ENCODE assay signal across 11 mouse cellular contexts in genomic region chr9:57268575-57268974, GRCm38 (mm10). TPM values are rescaled to one million over a fixed set of nuclear protein-coding genes. Genes with fewer than 3 reads are reported as not detected.
DNase-seq lines count a peak whose midpoint lies in the region; ATAC-seq and TF ChIP-seq lines count a peak whose summit lies in the region.
"Had no signal": no experiment of that assay in that cellular context is flagged by ENCODE, and none has a peak within 500 bp of the region (broad histone marks: within the 10 kb centered on the region; RNA-seq: fewer than 3 reads in every experiment).

No protein-coding gene starts in this region.

- no peaks in the 10 kb centered on the region for H3K36me3 ChIP-seq in kidney, embryonic 16.5 days (ENCODE audit: insufficient read depth, low read length)
- no peaks in the 10 kb centered on the region for H3K36me3 ChIP-seq in CH12.LX (replicated peaks in 1 of 2; ENCODE audit: control insufficient read depth in 1 of 2, insufficient read depth in 1 of 2, low read length in 1 of 2)
- H3K36me3 ChIP-seq: limb, embryonic 10.5 days had no signal

- peak; percentile 45 for DNase-seq in kidney, postnatal 10 days
- no peak for DNase-seq in CH12.LX (ENCODE audit: extremely low read depth)
- DNase-seq in brain, embryonic 14.5 days (ENCODE audit: low read depth), result peak; percentile 74
- DNase-seq in urinary bladder, postnatal 36 days (ENCODE audit: low spot score in 2 of 2), result no peak
- DNase-seq in cerebellum, adult 11-12 months, result no peak
- DNase-seq: kidney, postnatal 14 days; right cerebral cortex, postnatal 25 days had no signal

- TF ChIP-seq POLR2A in CH12.LX (IDR thresholded peaks at IDR 0.05; ENCODE audit: low read depth, low read length), result no peak
- TF ChIP-seq POLR2A in brain, embryonic 14.5 days (IDR thresholded peaks at IDR 0.05; ENCODE audit: borderline replicate concordance, extremely low read depth, insufficient read depth, insufficient read length, poor library complexity, severe bottlenecking), result no peak

- TF ChIP-seq RAD21 in CH12.LX (IDR thresholded peaks at IDR 0.05; ENCODE audit: low read depth, low read length), result peak; percentile 6

- no peak for TF ChIP-seq EP300 in CH12.LX (IDR thresholded peaks at IDR 0.05; ENCODE audit: low read length)

- no peaks in the 10 kb centered on the region for H3K79me2 ChIP-seq in CH12.LX (replicated peaks; ENCODE audit: control insufficient read depth, extremely low read depth, insufficient read depth, poor library complexity, severe bottlenecking)

- H3K4me1 ChIP-seq in kidney, embryonic 16.5 days (ENCODE audit: insufficient read depth, low read length), result peaks cover 29% of the 10 kb centered on the region
- peaks cover 42 to 88% of the 10 kb centered on the region in 2 experiments for H3K4me1 ChIP-seq in CH12.LX (ENCODE audit: control insufficient read depth in 1 of 2, insufficient read depth in 2 of 2)

- in situ Hi-C loops in CH12.LX (cut with MboI; ENCODE audit: low pct_ligation_motif_present, low pct_unique_long_range_greater_than_20kb, low sequenced_read_pairs), result no loop called here

- H3K9ac ChIP-seq in kidney, embryonic 16.5 days (replicated peaks; ENCODE audit: low read length), result no peak overlapping the region
- H3K9ac ChIP-seq in CH12.LX (ENCODE audit: insufficient read depth, low read depth), result no peak overlapping the region

- 29% methylated on average over 3 of the region's 3 CpGs for WGBS in kidney, embryonic 16.5 days

- no peaks in the 10 kb centered on the region for H3K27me3 ChIP-seq in kidney, embryonic 16.5 days (ENCODE audit: insufficient read depth, low read length)
- no peaks in the 10 kb centered on the region for H3K27me3 ChIP-seq in CH12.LX (replicated peaks)

- H3K4me2 ChIP-seq in kidney, embryonic 16.5 days (replicated peaks; ENCODE audit: low read depth, low read length), result no peak overlapping the region
- H3K4me2 ChIP-seq in CH12.LX (ENCODE audit: insufficient read depth, low read depth, poor library complexity, severe bottlenecking), result no peak overlapping the region

- ATAC-seq in kidney, embryonic 16.5 days (ENCODE audit: low FRiP score, low TSS enrichment), result no peak
- 0 out of 2 replicates have a peak, but pooled peaks have one; percentile 36 for ATAC-seq in megakaryocyte-erythroid progenitor cell, adult 5-6 weeks (replicated peaks; ENCODE audit: low FRiP score, low TSS enrichment, poor library complexity, severe bottlenecking)

- no peaks in the 10 kb centered on the region for H3K9me3 ChIP-seq in kidney, embryonic 16.5 days (ENCODE audit: low read length)
- no peaks in the 10 kb centered on the region for H3K9me3 ChIP-seq in CH12.LX (replicated peaks; ENCODE audit: low read length)
- H3K9me3 ChIP-seq: limb, embryonic 10.5 days had no signal

- peak in 1 of 2 experiments; percentile 44; a peak in 2 of 4 replicates for TF ChIP-seq CTCF in CH12.LX (conservative IDR thresholded peaks at IDR 0.05 in 1 of 2, IDR thresholded peaks at IDR 0.05 in 1 of 2; ENCODE audit: low read depth in 2 of 2, low read length in 2 of 2)
- TF ChIP-seq CTCF in brain, embryonic 14.5 days (IDR thresholded peaks at IDR 0.05; ENCODE audit: borderline replicate concordance, extremely low read depth, insufficient read depth, insufficient read length), result peak; percentile 12; the same call in 1 of the 2 replicates

- no peak overlapping the region for H3K27ac ChIP-seq in kidney, embryonic 16.5 days (ENCODE audit: low read length)
- H3K27ac ChIP-seq in CH12.LX (ENCODE audit: insufficient read depth, low read depth), result no peak overlapping the region
- H3K27ac ChIP-seq: limb, embryonic 10.5 days had no signal

- dilution Hi-C loops in CH12.LX (cut with MboI; ENCODE audit: extremely low pct_ligation_motif_present, extremely low pct_unique_long_range_greater_than_20kb, low sequenced_read_pairs), result no loop called here

- H3K4me3 ChIP-seq in kidney, embryonic 16.5 days (ENCODE audit: low read length), result no peak overlapping the region
- H3K4me3 ChIP-seq in CH12.LX (replicated peaks in 1 of 3; ENCODE audit: low read depth in 2 of 3, low read length in 2 of 3, poor library complexity in 1 of 3), result no peak overlapping the region
- H3K4me3 ChIP-seq: limb, embryonic 10.5 days had no signal

TF ChIP-seq in CH12.LX, 34 proteins besides CTCF, POLR2A, EP300 and RAD21:
- TF ChIP-seq ZC3H11A (IDR thresholded peaks at IDR 0.05; ENCODE audit: low read depth, low read length) (no peak), SMC3 (IDR thresholded peaks at IDR 0.05; ENCODE audit: low read depth, low read length) (peak; percentile 13; the same call in 1 of the 2 replicates), PAX5 (IDR thresholded peaks at IDR 0.05; ENCODE audit: low read length) (no peak)

RNA-seq across cellular contexts. Expression of gene 1700017B05Rik, which starts 6.2 kb away (rescaled TPM):
- 23.0 and 26.3 TPM in 2 replicates for polyA plus RNA-seq in kidney, embryonic 16.5 days (2015; fragmentation: Nextera tagmentation; extraction: Ambion mirVana)
- total RNA-seq in CH12.LX (2012; rRNA removed) (38.6 and 49.4 TPM in 2 replicates), CH12.LX (2014; rRNA removed) (23.4 and 26.4 TPM in 2 replicates)
- 51.2 and 56.0 TPM in 2 replicates for polyA plus RNA-seq in CH12.LX (2012; ENCODE audit: insufficient read length, low read depth)
- 2.0 and 3.5 TPM in 2 replicates for polyA plus RNA-seq in brain, embryonic 14.5 days (2012; rRNA removed)
- 81.6 and 83.6 TPM in 2 replicates for total RNA-seq in megakaryocyte-erythroid progenitor cell, adult 5-6 weeks (2014; fragmentation: Nextera tagmentation)
- 13.8 and 33.3 TPM in 2 replicates for total RNA-seq in megakaryocyte-erythroid progenitor cell, adult 5-6 weeks (2017)

RNA-seq across cellular contexts. Expression of gene Trcg1, which starts 32.2 kb away (rescaled TPM):
- polyA plus RNA-seq in kidney, embryonic 16.5 days (2015; fragmentation: Nextera tagmentation; extraction: Ambion mirVana), result not detected in 2 replicates
- total RNA-seq in CH12.LX (2012; rRNA removed), result not detected in 2 replicates
- total RNA-seq in CH12.LX (2014; rRNA removed), result not detected in 2 replicates
- not detected in 2 replicates for polyA plus RNA-seq in CH12.LX (2012; ENCODE audit: insufficient read length, low read depth)
- not detected in 2 replicates for polyA plus RNA-seq in brain, embryonic 14.5 days (2012; rRNA removed)
- total RNA-seq in megakaryocyte-erythroid progenitor cell, adult 5-6 weeks (2014; fragmentation: Nextera tagmentation), result not detected in 2 replicates
- total RNA-seq in megakaryocyte-erythroid progenitor cell, adult 5-6 weeks (2017), result not detected in 2 replicates
- polyA plus RNA-seq: heart, embryonic 16.5 days; limb, embryonic 10.5 days had no signal

Comparison
In these comparisons a context has a peak if more than half of its experiments do, and no peak if none do; other contexts are left out.
1. DNase-seq: peak in kidney, postnatal 10 days (single experiment) and brain, embryonic 14.5 days (single experiment); none in CH12.LX (single experiment), urinary bladder, postnatal 36 days (0 of 2) and cerebellum, adult 11-12 months (single experiment).